Mouse (Mus musculus): ENCODE data around the gene Eno2.

- TF ChIP-seq CTCF (conservative IDR thresholded peaks at IDR 0.05; ENCODE audit: low read length) (peak; percentile 12; the same call in 1 of the 2 replicates), NANOG (IDR thresholded peaks at IDR 0.05; ENCODE audit: borderline replicate concordance, low read length) (no peak)
Measured at GRCm38 (mm10) chr6:124809052-124809774, 39.7 kb upstream of the Eno2 start.

Data from E14TG2a.4 (cell line).